ENCODE assay signal across 11 mouse cellular contexts in genomic region chr11:4729603-4730002, GRCm38 (mm10). TPM values are rescaled to one million over a fixed set of nuclear protein-coding genes. Genes with fewer than 3 reads are reported as not detected.
DNase-seq lines count a peak whose midpoint lies in the region; ATAC-seq and TF ChIP-seq lines count a peak whose summit lies in the region.
"Had no signal": no experiment of that assay in that cellular context is flagged by ENCODE, and none has a peak within 500 bp of the region (broad histone marks: within the 10 kb centered on the region; RNA-seq: fewer than 3 reads in every experiment).

No protein-coding gene starts in this region.

- H3K27ac ChIP-seq in hindbrain, embryonic 12.5 days = no peak overlapping the region
- H3K27ac ChIP-seq in hindbrain, embryonic 11.5 days (ENCODE audit: low read depth, low read length) = no peak overlapping the region
- no peak overlapping the region for H3K27ac ChIP-seq in lung, postnatal 0 days (ENCODE audit: low read length)

- no peaks in the 10 kb centered on the region for H3K9me3 ChIP-seq in hindbrain, embryonic 12.5 days (replicated peaks)
- no peaks in the 10 kb centered on the region for H3K9me3 ChIP-seq in hindbrain, embryonic 11.5 days (ENCODE audit: control insufficient read depth, low read length)
- H3K9me3 ChIP-seq in G1E (replicated peaks) = no peaks in the 10 kb centered on the region
- H3K9me3 ChIP-seq in lung, postnatal 0 days (ENCODE audit: low read length) = no peaks in the 10 kb centered on the region

- no peak for TF ChIP-seq EP300 in lung, postnatal 0 days (IDR thresholded peaks at IDR 0.05)

- no peak overlapping the region for H3K4me3 ChIP-seq in hindbrain, embryonic 12.5 days
- H3K4me3 ChIP-seq in hindbrain, embryonic 11.5 days (ENCODE audit: low read depth, low read length) = no peak overlapping the region
- no peak overlapping the region for H3K4me3 ChIP-seq in G1E (ENCODE audit: low read depth, low read length)
- no peak overlapping the region for H3K4me3 ChIP-seq in lung, postnatal 0 days (ENCODE audit: low read depth, low read length)

- TF ChIP-seq POLR2A in brain, embryonic 14.5 days (IDR thresholded peaks at IDR 0.05; ENCODE audit: borderline replicate concordance, extremely low read depth, insufficient read depth, insufficient read length, poor library complexity, severe bottlenecking) = no peak

- H3K9ac ChIP-seq in hindbrain, embryonic 12.5 days = no peak overlapping the region
- H3K9ac ChIP-seq in hindbrain, embryonic 11.5 days (ENCODE audit: low read depth, low read length) = no peak overlapping the region
- no peak overlapping the region for H3K9ac ChIP-seq in lung, postnatal 0 days (replicated peaks; ENCODE audit: low read depth)

- H3K4me2 ChIP-seq in hindbrain, embryonic 12.5 days (replicated peaks) = no peak overlapping the region
- H3K4me2 ChIP-seq in hindbrain, embryonic 11.5 days (replicated peaks; ENCODE audit: low read depth, low read length) = no peak overlapping the region
- H3K4me2 ChIP-seq in lung, postnatal 0 days (replicated peaks; ENCODE audit: low read depth, low read length) = no peak overlapping the region

- H3K27me3 ChIP-seq in hindbrain, embryonic 12.5 days = no peaks in the 10 kb centered on the region
- no peaks in the 10 kb centered on the region for H3K27me3 ChIP-seq in hindbrain, embryonic 11.5 days (ENCODE audit: control insufficient read depth, insufficient read depth, low read length)
- no peaks in the 10 kb centered on the region for H3K27me3 ChIP-seq in G1E (ENCODE audit: insufficient read depth, low read length)
- no peaks in the 10 kb centered on the region for H3K27me3 ChIP-seq in lung, postnatal 0 days (replicated peaks; ENCODE audit: insufficient read depth, low read length)

- peaks cover 9% of the 10 kb centered on the region; the same call in 1 of the 2 replicates for H3K4me1 ChIP-seq in hindbrain, embryonic 12.5 days
- no peaks in the 10 kb centered on the region for H3K4me1 ChIP-seq in hindbrain, embryonic 11.5 days (replicated peaks; ENCODE audit: control insufficient read depth, insufficient read depth, low read length)
- peaks cover 6% of the 10 kb centered on the region for H3K4me1 ChIP-seq in G1E (ENCODE audit: insufficient read depth, low read depth, low read length)
- no peaks in the 10 kb centered on the region; the same call in 1 of the 2 replicates for H3K4me1 ChIP-seq in lung, postnatal 0 days (ENCODE audit: insufficient read depth, low read depth, low read length)

- H3K36me3 ChIP-seq in hindbrain, embryonic 12.5 days = peaks cover 19% of the 10 kb centered on the region; the same call in 1 of the 2 replicates
- no peaks in the 10 kb centered on the region for H3K36me3 ChIP-seq in hindbrain, embryonic 11.5 days (ENCODE audit: control insufficient read depth, insufficient read depth, low read length)
- peaks cover 80% of the 10 kb centered on the region for H3K36me3 ChIP-seq in G1E (replicated peaks)
- no peaks in the 10 kb centered on the region; the same call in 1 of the 2 replicates for H3K36me3 ChIP-seq in lung, postnatal 0 days (ENCODE audit: insufficient read depth, low read length)

- DNase-seq in hindbrain, embryonic 11.5 days (ENCODE audit: low spot score) = no peak
- DNase-seq in G1E (ENCODE audit: low spot score) = peak; percentile 56
- DNase-seq in brain, embryonic 14.5 days (ENCODE audit: low read depth) = peak; percentile 64
- DNase-seq in lung, postnatal 0 days (ENCODE audit: low spot score) = peak; percentile 58
- no peak for DNase-seq in embryo, embryonic 9.5 days (ENCODE audit: extremely low spot score)
- DNase-seq in frontal cortex, postnatal 25 days (ENCODE audit: low spot score in 2 of 2) = no peak
- DNase-seq: cerebellum, postnatal 14 days; kidney, adult 2 months; thymus, postnatal 25 days had no signal

- WGBS in hindbrain, embryonic 12.5 days = 67% methylated on average over 12 of the region's 12 CpGs
- WGBS in hindbrain, embryonic 11.5 days = 85% methylated on average over 12 of the region's 12 CpGs
- 13% methylated on average over 12 of the region's 12 CpGs for WGBS in lung, postnatal 0 days

- no peak for TF ChIP-seq CTCF in G1E (IDR thresholded peaks at IDR 0.05; ENCODE audit: low read depth, low read length)
- no peak for TF ChIP-seq CTCF in brain, embryonic 14.5 days (IDR thresholded peaks at IDR 0.05; ENCODE audit: borderline replicate concordance, extremely low read depth, insufficient read depth, insufficient read length)
- TF ChIP-seq CTCF in lung, postnatal 0 days (IDR thresholded peaks at IDR 0.05) = no peak

- peak; percentile 35; the same call in 1 of the 2 replicates for ATAC-seq in hindbrain, embryonic 12.5 days (ENCODE audit: low FRiP score)
- ATAC-seq in hindbrain, embryonic 11.5 days (ENCODE audit: low FRiP score) = no peak
- ATAC-seq in G1E (ENCODE audit: extremely low read depth, insufficient number of reproducible peaks, low FRiP score, poor library complexity, severe bottlenecking) = no peak
- peak; percentile 63 for ATAC-seq in lung, postnatal 0 days
- no peak for ATAC-seq in monocyte, adult 5-6 weeks (replicated peaks; ENCODE audit: insufficient number of reproducible peaks, low FRiP score, low TSS enrichment, poor library complexity, severe bottlenecking)

RNA-seq across cellular contexts. Expression of gene Cabp7, which starts 17.0 kb away (rescaled TPM):
- polyA plus RNA-seq in hindbrain, embryonic 12.5 days (2016; fragmentation: Nextera tagmentation; extraction: Ambion mirVana) = 1.7 and 2.1 TPM in 2 replicates
- polyA plus RNA-seq in hindbrain, embryonic 11.5 days (2014; fragmentation: Nextera tagmentation; extraction: Ambion mirVana) = 0.90 and 1.0 TPM in 2 replicates
- total RNA-seq in G1E (2014; fragmentation: Nextera tagmentation) = not detected in 2 replicates
- not detected in 2 replicates for total RNA-seq in G1E (2017)
- not detected in 2 replicates for polyA plus RNA-seq in G1E (2012)
- 5.0 and 5.2 TPM in 2 replicates for polyA plus RNA-seq in brain, embryonic 14.5 days (2012; rRNA removed)
- polyA plus RNA-seq in lung, postnatal 0 days (2015; fragmentation: Nextera tagmentation; extraction: Ambion mirVana) = 0.14 and 0.15 TPM in 2 replicates
- total RNA-seq in monocyte, adult 5-6 weeks (2017) = 0.85 TPM in 1 of 3 replicates, not detected in the others
- polyA plus RNA-seq: kidney, adult 2 months had no signal

RNA-seq across cellular contexts. Expression of gene Zmat5, which starts 25.1 kb away (rescaled TPM):
- polyA plus RNA-seq in hindbrain, embryonic 12.5 days (2016; fragmentation: Nextera tagmentation; extraction: Ambion mirVana) = 64.6 and 68.9 TPM in 2 replicates
- polyA plus RNA-seq in hindbrain, embryonic 11.5 days (2014; fragmentation: Nextera tagmentation; extraction: Ambion mirVana) = 80.8 and 82.6 TPM in 2 replicates
- total RNA-seq in G1E (2014; fragmentation: Nextera tagmentation) (43.4 and 53.5 TPM in 2 replicates), G1E (2017) (11.9 and 16.8 TPM in 2 replicates)
- polyA plus RNA-seq in G1E (2012) = 94.1 and 106 TPM in 2 replicates
- polyA plus RNA-seq in brain, embryonic 14.5 days (2012; rRNA removed) = 40.2 and 57.7 TPM in 2 replicates
- polyA plus RNA-seq in lung, postnatal 0 days (2015; fragmentation: Nextera tagmentation; extraction: Ambion mirVana) = 63.7 and 67.2 TPM in 2 replicates
- 5.9 to 15.2 TPM (median 8.8 TPM) in 3 replicates for total RNA-seq in monocyte, adult 5-6 weeks (2017)

RNA-seq across cellular contexts. Expression of gene Uqcr10, which starts 25.5 kb away (rescaled TPM):
- polyA plus RNA-seq in hindbrain, embryonic 12.5 days (2016; fragmentation: Nextera tagmentation; extraction: Ambion mirVana) = 444 and 517 TPM in 2 replicates
- 533 and 550 TPM in 2 replicates for polyA plus RNA-seq in hindbrain, embryonic 11.5 days (2014; fragmentation: Nextera tagmentation; extraction: Ambion mirVana)
- total RNA-seq in G1E (2014; fragmentation: Nextera tagmentation) (95.7 and 142 TPM in 2 replicates), G1E (2017) (191 and 272 TPM in 2 replicates)
- polyA plus RNA-seq in G1E (2012) = 23.8 and 27.4 TPM in 2 replicates
- polyA plus RNA-seq in brain, embryonic 14.5 days (2012; rRNA removed) = 554 and 676 TPM in 2 replicates
- polyA plus RNA-seq in lung, postnatal 0 days (2015; fragmentation: Nextera tagmentation; extraction: Ambion mirVana) = 723 and 783 TPM in 2 replicates
- total RNA-seq in monocyte, adult 5-6 weeks (2017) = 46.1 to 75.5 TPM (median 70.1 TPM) in 3 replicates

Comparison
In these comparisons a context has a peak if more than half of its experiments do, and no peak if none do; other contexts are left out.
1. ATAC-seq: peak in hindbrain, embryonic 12.5 days (single experiment) and lung, postnatal 0 days (single experiment); none in hindbrain, embryonic 11.5 days (single experiment), G1E (single experiment) and monocyte, adult 5-6 weeks (single experiment).
2. DNase-seq: peak in G1E (single experiment), brain, embryonic 14.5 days (single experiment) and lung, postnatal 0 days (single experiment); none in hindbrain, embryonic 11.5 days (single experiment), embryo, embryonic 9.5 days (single experiment) and frontal cortex, postnatal 25 days (0 of 2).
3. RNA of gene Uqcr10, which starts 25.5 kb away (polyA plus RNA-seq): 723 to 783 TPM in lung, postnatal 0 days, 554 to 676 TPM in brain, embryonic 14.5 days, 533 to 550 TPM in hindbrain, embryonic 11.5 days and 444 to 517 TPM in hindbrain, embryonic 12.5 days; 23.8 to 27.4 TPM in G1E; every median in the first group is over 10 times any median in the second.